Mouse (Mus musculus): ENCODE data around the gene Gp9.
A peak's percentile ranks its signal among the peaks of the same experiment; 100 is the strongest.

Gene Gp9

GRCm38 (mm10) chr6:87809651-87810161 is 31.8 kb downstream of the Gp9 start:
- peak; percentile 34 for DNase-seq (ENCODE audit: low read depth)

DNA sequence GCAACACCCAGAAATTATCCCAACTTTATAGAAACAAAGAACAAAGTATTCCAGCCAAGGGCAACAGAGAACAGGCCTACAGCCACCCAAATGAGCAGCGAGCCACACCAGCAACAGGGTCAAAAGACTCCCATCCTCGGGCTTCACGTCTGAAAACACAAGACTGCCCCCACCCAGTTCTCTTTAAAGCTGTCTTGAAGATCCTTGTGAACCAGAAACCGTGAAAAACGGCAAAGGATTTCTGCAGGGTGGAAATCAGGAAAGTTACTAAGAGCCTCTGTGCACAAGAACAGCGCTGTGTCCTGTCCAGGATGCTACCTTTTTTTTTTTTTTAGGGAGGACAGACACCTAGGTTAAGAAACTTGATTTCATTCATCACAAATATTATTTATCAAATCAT is 32.4 kb downstream of the Gp9 start:
- no peak for DNase-seq (ENCODE audit: low read depth)

GRCm38 (mm10) chr6:87810713-87811669 is 33.1 kb downstream of the Gp9 start:
- DNase-seq (ENCODE audit: low read depth): peak; percentile 91

DNA sequence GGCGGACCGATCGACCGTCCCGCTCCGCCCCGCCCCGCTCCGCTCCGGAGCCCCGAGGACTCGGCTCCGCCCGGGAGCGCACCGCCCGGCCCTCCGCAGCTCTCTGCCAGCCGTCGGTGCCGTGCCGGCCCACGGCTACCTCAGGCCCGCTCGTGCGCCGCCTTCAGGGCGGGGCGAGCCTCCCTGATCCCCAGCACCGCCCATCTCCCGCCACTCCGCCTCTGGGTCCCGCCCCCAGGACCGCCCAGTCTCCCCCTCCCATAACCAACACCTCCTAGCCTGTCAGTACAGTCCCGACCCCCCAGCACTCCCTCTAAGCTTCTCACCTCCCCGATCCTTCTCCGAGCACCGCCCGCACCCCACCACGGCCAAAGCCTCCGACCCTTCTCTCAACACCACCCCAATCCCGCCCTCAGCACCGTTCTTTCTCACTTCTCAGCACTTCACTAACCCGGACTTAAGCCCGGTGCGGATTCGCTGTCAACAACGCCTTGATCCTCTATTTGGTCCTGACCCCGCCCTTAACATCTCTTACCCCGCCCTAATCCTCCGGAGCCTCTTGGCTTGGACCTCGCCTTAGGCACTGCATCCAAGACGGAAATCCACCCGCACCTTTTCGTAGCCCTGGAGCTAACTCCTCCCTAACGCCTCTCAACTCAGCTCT is 33.9 kb downstream of the Gp9 start, which contains the start of gene Rab43:
TSS of gene Rab43 (minus strand) at position 490 of the 664 bp plus-strand sequence.
- peak; percentile 94 for DNase-seq (ENCODE audit: low read depth)

GRCm38 (mm10) chr6:87812656-87813055 is 34.8 kb downstream of the Gp9 start:
- no peak for DNase-seq (ENCODE audit: low read depth)

- no peak for DNase-seq (ENCODE audit: low read depth)
Observed at GRCm38 (mm10) chr6:87814486-87814885, 36.6 kb downstream of the Gp9 start.

GRCm38 (mm10) chr6:87820366-87820765 is 42.5 kb downstream of the Gp9 start:
- no peak for DNase-seq (ENCODE audit: low read depth)

Measured in induced T-regulatory cell, adult 2 months (primary cell).